Mouse (Mus musculus): ENCODE results near the gene Pgrmc2.

The Pgrmc2 gene

GRCm38 (mm10) chr3:41082885-41083789 lies at the start of gene Pgrmc2:
Gene Pgrmc2 (minus strand): TSS chr3:41083046.
- DNase-seq (ENCODE audit: low read depth, low spot score): peak; percentile 98

- DNase-seq (ENCODE audit: low read depth, low spot score): no peak
Observed at GRCm38 (mm10) chr3:41124000-41124294, 41.1 kb upstream of the Pgrmc2 start.

- peak; percentile 30 for DNase-seq (ENCODE audit: low read depth, low spot score)
Observed at GRCm38 (mm10) chr3:41123190-41123999, 40.5 kb upstream of the Pgrmc2 start.

GRCm38 (mm10) chr3:41118173-41118572 lies 35.3 kb upstream of the Pgrmc2 start:
- DNase-seq (ENCODE audit: low read depth, low spot score): no peak

GRCm38 (mm10) chr3:41117447-41117846 lies 34.6 kb upstream of the Pgrmc2 start:
- no peak for DNase-seq (ENCODE audit: low read depth, low spot score)

- DNase-seq (ENCODE audit: low read depth, low spot score): no peak
Observed at GRCm38 (mm10) chr3:41113186-41113585, 30.3 kb upstream of the Pgrmc2 start.

- DNase-seq (ENCODE audit: low read depth, low spot score): no peak
Observed at GRCm38 (mm10) chr3:41108306-41108785, 25.5 kb upstream of the Pgrmc2 start.

GRCm38 (mm10) chr3:41107600-41108305 lies 24.9 kb upstream of the Pgrmc2 start:
- no peak for DNase-seq (ENCODE audit: low read depth, low spot score)

GRCm38 (mm10) chr3:41101905-41102304 lies 19.1 kb upstream of the Pgrmc2 start:
- no peak for DNase-seq (ENCODE audit: low read depth, low spot score)

- DNase-seq (ENCODE audit: low read depth, low spot score): no peak
Observed at GRCm38 (mm10) chr3:41100157-41100556, 17.3 kb upstream of the Pgrmc2 start.

GRCm38 (mm10) chr3:41099672-41100071 lies 16.8 kb upstream of the Pgrmc2 start:
- peak; percentile 84 for DNase-seq (ENCODE audit: low read depth, low spot score)

GRCm38 (mm10) chr3:41093210-41093609 lies 10.4 kb upstream of the Pgrmc2 start:
- no peak for DNase-seq (ENCODE audit: low read depth, low spot score)

- no peak for DNase-seq (ENCODE audit: low read depth, low spot score)
Observed at GRCm38 (mm10) chr3:41092311-41092710, 9.5 kb upstream of the Pgrmc2 start.

GRCm38 (mm10) chr3:41090839-41091238 lies 8.0 kb upstream of the Pgrmc2 start:
- no peak for DNase-seq (ENCODE audit: low read depth, low spot score)

- no peak for DNase-seq (ENCODE audit: low read depth, low spot score)
Observed at GRCm38 (mm10) chr3:41087071-41087470, 4.2 kb upstream of the Pgrmc2 start.

- DNase-seq (ENCODE audit: low read depth, low spot score): no peak
Observed at GRCm38 (mm10) chr3:41084421-41084820, 1.6 kb upstream of the Pgrmc2 start.

GRCm38 (mm10) chr3:41083790-41084112 lies 905 bp upstream of the Pgrmc2 start:
- no peak for DNase-seq (ENCODE audit: low read depth, low spot score)

GRCm38 (mm10) chr3:41082520-41082884 lies 344 bp downstream of the Pgrmc2 start:
- DNase-seq (ENCODE audit: low read depth, low spot score): peak; percentile 10

GRCm38 (mm10) chr3:41081474-41082301 lies 1.2 kb downstream of the Pgrmc2 start:
- DNase-seq (ENCODE audit: low read depth, low spot score): peak; percentile 12

GRCm38 (mm10) chr3:41080724-41081123 lies 2.1 kb downstream of the Pgrmc2 start:
- DNase-seq (ENCODE audit: low read depth, low spot score): no peak

GRCm38 (mm10) chr3:41078673-41079072 lies 4.2 kb downstream of the Pgrmc2 start:
- no peak for DNase-seq (ENCODE audit: low read depth, low spot score)
